Mouse (Mus musculus) heart, postnatal 0 days (tissue): Measurements from ENCODE around the gene Hoxa13. TPM values are rescaled to one million over a fixed set of nuclear protein-coding genes. Genes with fewer than 3 reads are reported as not detected.

ENCODE experiments used
- ATAC-seq: fragments of 200-750 bp; cut with Nextera tagmentation; 2 replicates; pipeline ENCODE4 v1.8.0; 2017; ENCODE audit warnings: low read depth, moderate number of reproducible peaks, moderate library complexity; ENCODE audit not compliant: insufficient read depth
- DNase-seq: peaks from one replicate; pipeline ENCODE4 v3.0.0-alpha.2; 2016; ENCODE audit warnings: low spot score
- H3K27ac ChIP-seq: fragments of 300-500 bp; sonication (generic); 2 replicates; pipeline ENCODE4 v1.5.1; 2014; ENCODE audit warnings: low read depth, mild to moderate bottlenecking
- H3K27me3 ChIP-seq: fragments of 300-500 bp; sonication (generic); 2 replicates; pipeline ENCODE4 v1.6.1; 2014; ENCODE audit warnings: low read length, mixed read lengths; ENCODE audit not compliant: control insufficient read depth, insufficient read depth
- H3K36me3 ChIP-seq: fragments of 300-500 bp; sonication (generic); replicated peaks from 2 replicates; pipeline ENCODE4 v1.6.1; 2014; ENCODE audit warnings: low read length, mixed read lengths; ENCODE audit not compliant: control insufficient read depth, insufficient read depth
- H3K4me1 ChIP-seq: fragments of 300-500 bp; sonication (generic); 2 replicates; pipeline ENCODE4 v1.6.1; 2014; ENCODE audit warnings: antibody characterized with exemption; ENCODE audit not compliant: control insufficient read depth, insufficient read depth
- H3K4me2 ChIP-seq: fragments of 300-500 bp; sonication (generic); 2 replicates; pipeline ENCODE4 v1.6.1; 2014; ENCODE audit warnings: low read depth, mild to moderate bottlenecking, low read length, moderate library complexity
- H3K4me3 ChIP-seq: fragments of 300-500 bp; sonication (generic); 2 replicates; pipeline ENCODE4 v1.5.1; 2014; ENCODE audit warnings: low read depth, low read length
- H3K9ac ChIP-seq: fragments of 300-500 bp; sonication (generic); replicated peaks from 2 replicates; pipeline ENCODE4 v1.6.1; 2014; ENCODE audit warnings: low read depth, low read length, mixed read lengths
- H3K9me3 ChIP-seq: fragments of 300-500 bp; sonication (generic); replicated peaks from 2 replicates; pipeline ENCODE4 v1.6.1; 2016; ENCODE audit warnings: low read length; ENCODE audit not compliant: control insufficient read depth
- CTCF ChIP-seq: IDR thresholded peaks from 2 replicates; pipeline ENCODE4 v1.5.1; 2016; ENCODE audit warnings: antibody characterized with exemption, control low read depth, low read depth
- EP300 ChIP-seq: IDR thresholded peaks from 2 replicates; pipeline ENCODE4 v1.6.1; 2016; ENCODE audit warnings: antibody characterized with exemption, low read depth
- WGBS: fragments of 180-500 bp; shearing (Covaris S2); extraction: QIAGEN DNeasy Blood & Tissue Kit; methylation state at CpG from one replicate; pipeline ENCODE4 v1.1.7; 2014; 5-methylcytosine and 5-hydroxymethylcytosine counted together
- polyA plus RNA-seq: library from polyadenylated mRNA; unstranded; fragments of >200 nt; fragmentation: Nextera tagmentation; extraction: Ambion mirVana; gene quantifications from 2 replicates; pipeline ENCODE4 v1.2.1, GENCODE M21; 2015
- total RNA-seq: library from RNA; depleted of rRNA; stranded (reverse); fragments of >200 nt; gene quantifications from 2 replicates; pipeline ENCODE4 v1.2.3, GENCODE M21; 2014; ENCODE audit warnings: low replicate concordance

Gene Hoxa13
- total and polyA plus RNA-seq, 2 experiments from 2014 or later = not detected

GRCm38 (mm10) chr6:52243681-52244121 lies 17.0 kb downstream of the Hoxa13 start:
- no peak for DNase-seq

GRCm38 (mm10) chr6:52242801-52243332 lies 17.8 kb downstream of the Hoxa13 start:
- Histone ChIP-seq H3K36me3 (no peaks in the 10 kb centered on the region), H3K27ac (no peak overlapping the region), H3K4me3 (no peak overlapping the region), H3K27me3 (peaks cover 100% of the 10 kb centered on the region), H3K9me3 (no peaks in the 10 kb centered on the region), H3K4me1 (0 out of 2 replicates have a peak, but pooled peaks cover 3% of the 10 kb centered on the region), H3K4me2 (no peak overlapping the region), H3K9ac (no peak overlapping the region)
- DNase-seq (no peak), ATAC-seq (no peak)
- 4% methylated on average over 4 of the region's 4 CpGs for WGBS
- no peak for TF ChIP-seq EP300
- TF ChIP-seq CTCF = no peak

More at GRCm38 (mm10) chr6:52243681-52244121, 17.0 kb downstream of the Hoxa13 start:
- H3K4me3 ChIP-seq = no peak overlapping the region
- H3K9me3 ChIP-seq = no peaks in the 10 kb centered on the region
- H3K4me1 ChIP-seq = 0 out of 2 replicates have a peak, but pooled peaks cover 3% of the 10 kb centered on the region
- H3K27me3 ChIP-seq = peaks cover 100% of the 10 kb centered on the region
- no peak for TF ChIP-seq EP300
- TF ChIP-seq CTCF = no peak
- no peak for ATAC-seq
- no peaks in the 10 kb centered on the region for H3K36me3 ChIP-seq
- no peak overlapping the region for H3K9ac ChIP-seq
- no peak overlapping the region for H3K27ac ChIP-seq
- 2% methylated on average over 12 of the region's 12 CpGs for WGBS
- H3K4me2 ChIP-seq = no peak overlapping the region

GRCm38 (mm10) chr6:52241001-52241621 lies 19.6 kb downstream of the Hoxa13 start:
- H3K9ac ChIP-seq = no peak overlapping the region
- H3K4me1 ChIP-seq = 0 out of 2 replicates have a peak, but pooled peaks cover 3% of the 10 kb centered on the region
- no peaks in the 10 kb centered on the region for H3K36me3 ChIP-seq
- no peak overlapping the region for H3K27ac ChIP-seq
- DNase-seq (no peak), ATAC-seq (no peak)
- no peak for TF ChIP-seq EP300
- no peak for TF ChIP-seq CTCF
- WGBS = 5% methylated on average over 9 of the region's 9 CpGs
- H3K4me2 ChIP-seq = no peak overlapping the region
- H3K9me3 ChIP-seq = no peaks in the 10 kb centered on the region
- H3K4me3 ChIP-seq = no peak overlapping the region
- peaks cover 100% of the 10 kb centered on the region for H3K27me3 ChIP-seq

GRCm38 (mm10) chr6:52240389-52241000 lies 20.2 kb downstream of the Hoxa13 start, which contains the start of gene Hoxa10:
TSS of gene Hoxa10 (minus strand) at chr6:52240854.
- Histone ChIP-seq H3K9me3 (no peaks in the 10 kb centered on the region), H3K4me2 (peak within 1 kb of the TSS; percentile 24), H3K9ac (no peak within 1 kb of the TSS), H3K36me3 (no peaks in the 10 kb centered on the region), H3K27ac (no peak within 1 kb of the TSS), H3K27me3 (peaks cover 100% of the 10 kb centered on the region), H3K4me3 (peak within 1 kb of the TSS; percentile 1; the same call in 1 of the 2 replicates), H3K4me1 (0 out of 2 replicates have a peak, but pooled peaks cover 3% of the 10 kb centered on the region)
- ATAC-seq (0 out of 2 replicates have a peak, but pooled peaks have one; percentile 43), DNase-seq (peak; percentile 57)
- TF ChIP-seq CTCF (peak; percentile 65), EP300 (no peak)
- WGBS = 2% methylated on average over 35 of the region's 35 CpGs

GRCm38 (mm10) chr6:52239625-52240388 lies 20.9 kb downstream of the Hoxa13 start:
- DNase-seq = no peak
- no peak for ATAC-seq
- Histone ChIP-seq H3K27ac (no peak overlapping the region), H3K4me3 (peak overlapping the region; percentile 1; the same call in 1 of the 2 replicates), H3K9me3 (no peaks in the 10 kb centered on the region), H3K9ac (no peak overlapping the region), H3K36me3 (no peaks in the 10 kb centered on the region), H3K27me3 (peaks cover 100% of the 10 kb centered on the region), H3K4me1 (0 out of 2 replicates have a peak, but pooled peaks cover 3% of the 10 kb centered on the region), H3K4me2 (peak overlapping the region; percentile 24)
- TF ChIP-seq EP300 (no peak), CTCF (no peak)
- 3% methylated on average over 30 of the region's 30 CpGs for WGBS
